Mouse (Mus musculus): Measurements from ENCODE around the gene Hcrt. TPM values are rescaled to one million over a fixed set of nuclear protein-coding genes. Genes with fewer than 3 reads are reported as not detected.

Hcrt gene
- polyA plus RNA-seq, 1 experiment from 2014 or later, result 2.5 TPM

DNA sequence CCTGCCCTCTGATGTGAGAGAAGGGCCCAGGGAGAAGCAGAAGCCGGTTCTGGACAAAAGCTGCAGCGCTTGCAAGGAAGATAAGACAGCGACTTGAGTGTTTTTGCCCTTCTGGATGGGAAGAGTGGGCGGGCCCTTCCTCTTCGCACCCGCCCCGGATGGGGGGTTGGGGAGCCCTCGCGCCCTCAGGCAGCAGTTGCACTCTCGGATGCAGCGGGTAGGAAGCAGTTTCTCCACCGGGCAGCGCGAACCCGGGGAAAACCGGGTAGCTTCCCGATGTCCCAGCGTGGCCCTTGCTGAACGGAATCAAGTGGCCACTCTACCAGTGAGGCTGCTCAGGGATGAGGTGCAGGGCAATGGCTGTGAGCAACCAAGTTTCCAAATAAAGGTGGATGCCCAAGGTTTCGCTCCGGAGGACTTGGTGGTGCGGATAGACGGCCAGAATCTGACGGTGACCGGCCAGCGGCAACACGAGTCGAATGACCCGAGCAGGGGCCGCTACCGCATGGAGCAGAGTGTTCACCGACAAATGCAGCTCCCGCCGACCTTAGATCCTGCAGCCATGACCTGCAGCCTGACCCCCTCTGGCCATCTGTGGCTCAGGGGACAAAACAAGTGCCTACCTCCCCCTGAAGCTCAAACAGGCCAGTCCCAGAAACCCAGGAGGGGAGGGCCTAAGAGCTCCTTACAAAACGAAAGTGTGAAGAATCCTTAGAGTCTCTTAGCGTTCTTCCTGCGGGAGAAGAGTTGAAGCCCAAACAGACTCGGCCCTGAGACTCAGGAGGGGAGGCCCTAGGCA lies 48.8 kb downstream of the Hcrt start, which contains the start of gene Hspb9:
Gene Hspb9 (plus strand): TSS at position 116 of the 799 bp plus-strand sequence.
- H3K4me2 ChIP-seq (ENCODE audit: low read length), result peak within 1 kb of the TSS; percentile 19; the same call in 1 of the 2 replicates
- H3K27ac ChIP-seq (ENCODE audit: low read length), result no peak within 1 kb of the TSS
- no peak for ATAC-seq
- H3K4me3 ChIP-seq (ENCODE audit: low read depth, low read length), result no peak within 1 kb of the TSS
- H3K9ac ChIP-seq (ENCODE audit: low read depth, low read length), result peak within 1 kb of the TSS; percentile 27
- H3K27me3 ChIP-seq (ENCODE audit: control insufficient read depth, insufficient read depth, low read depth, low read length), result no peaks in the 10 kb centered on the region; the same call in 1 of the 2 replicates
- peaks cover 22% of the 10 kb centered on the region for H3K36me3 ChIP-seq (ENCODE audit: control insufficient read depth, insufficient read depth, low read length)
- H3K9me3 ChIP-seq (replicated peaks; ENCODE audit: control insufficient read depth, low read length, poor library complexity, severe bottlenecking), result no peaks in the 10 kb centered on the region
- 11% methylated on average over 38 of the region's 38 CpGs for whole genome bisulfite sequencing
- peaks cover 23% of the 10 kb centered on the region for H3K4me1 ChIP-seq (ENCODE audit: control insufficient read depth, insufficient read depth, low read length)

DNA sequence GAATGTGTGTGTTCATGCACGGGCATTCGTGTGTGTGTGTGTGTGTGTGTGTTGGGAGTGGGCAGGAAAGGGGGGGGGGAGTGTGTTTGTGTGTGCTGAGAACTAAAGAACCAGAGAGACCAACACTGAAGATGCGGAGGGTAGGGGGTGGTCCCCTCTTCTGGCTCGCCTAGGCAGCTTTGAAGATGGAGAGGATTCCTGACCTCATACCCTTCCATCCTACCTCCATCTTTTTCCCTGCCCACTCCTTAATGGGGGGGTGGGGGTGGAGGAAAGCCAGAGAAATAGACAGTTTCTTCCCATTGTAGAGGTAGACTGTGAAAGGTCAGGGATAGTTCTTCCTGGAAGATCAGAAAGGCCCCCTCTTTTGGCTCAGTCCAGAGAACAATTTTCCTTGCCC lies 49.6 kb downstream of the Hcrt start:
- Histone ChIP-seq H3K27ac (ENCODE audit: low read length) (no peak overlapping the region), H3K36me3 (ENCODE audit: control insufficient read depth, insufficient read depth, low read length) (peaks cover 23% of the 10 kb centered on the region), H3K4me2 (ENCODE audit: low read length) (no peak overlapping the region), H3K4me3 (ENCODE audit: low read depth, low read length) (no peak overlapping the region), H3K4me1 (ENCODE audit: control insufficient read depth, insufficient read depth, low read length) (peaks cover 23% of the 10 kb centered on the region), H3K9me3 (replicated peaks; ENCODE audit: control insufficient read depth, low read length, poor library complexity, severe bottlenecking) (no peaks in the 10 kb centered on the region), H3K9ac (ENCODE audit: low read depth, low read length) (0 out of 2 replicates have a peak overlapping the region, but pooled peaks have one; percentile 27), H3K27me3 (ENCODE audit: control insufficient read depth, insufficient read depth, low read depth, low read length) (no peaks in the 10 kb centered on the region; the same call in 1 of the 2 replicates)
- 69% methylated on average over 4 of the region's 4 CpGs for WGBS
- no peak for ATAC-seq

DNA sequence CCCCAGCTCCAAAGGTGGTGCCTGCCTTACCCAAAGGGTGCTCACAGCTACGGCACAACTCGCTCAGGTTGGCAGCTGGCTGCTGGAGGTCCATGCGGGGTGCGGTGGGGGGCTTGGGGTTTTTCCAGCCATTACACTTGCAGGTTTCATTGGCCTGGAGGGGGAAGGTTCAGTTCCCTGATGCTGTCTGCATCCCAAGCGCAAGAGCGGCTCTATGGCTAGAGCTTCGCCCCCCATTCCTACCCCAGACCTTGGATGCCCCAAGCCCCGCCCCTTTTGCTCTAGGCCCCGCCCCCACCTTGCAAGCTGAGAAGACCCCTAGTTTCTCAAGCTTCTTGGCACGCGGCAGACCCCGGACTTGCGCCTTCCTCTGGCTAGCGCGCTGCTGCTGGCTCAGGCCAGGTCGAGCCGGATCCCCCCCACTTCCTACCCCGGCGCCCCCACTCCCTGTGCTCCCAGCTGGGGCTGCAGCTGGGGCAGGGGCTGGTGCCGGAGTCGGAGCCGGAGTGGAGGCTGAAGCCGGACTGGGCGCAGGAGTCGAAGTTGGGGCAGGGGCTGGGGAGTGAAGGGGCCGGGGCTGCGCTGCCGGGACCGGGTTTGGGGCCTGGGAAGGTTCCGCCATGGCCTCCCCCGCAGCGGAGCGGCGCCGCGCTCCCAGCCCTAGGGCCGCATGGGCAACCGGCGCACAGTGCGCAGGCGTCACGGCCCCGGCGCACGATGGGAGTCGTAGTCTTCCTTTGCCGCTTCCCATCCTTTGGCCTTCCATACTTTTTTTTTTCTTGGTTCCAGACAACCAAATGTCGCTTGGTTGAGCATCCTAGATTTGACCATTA lies 50.7 kb downstream of the Hcrt start, which contains the start of gene Kat2a:
Gene Kat2a (minus strand): TSS at position 683 of the 833 bp plus-strand sequence.
- no peaks in the 10 kb centered on the region; the same call in 1 of the 2 replicates for H3K27me3 ChIP-seq (ENCODE audit: control insufficient read depth, insufficient read depth, low read depth, low read length)
- ATAC-seq, result peak; percentile 93
- H3K9ac ChIP-seq (ENCODE audit: low read depth, low read length), result peak within 1 kb of the TSS; percentile 84
- H3K4me1 ChIP-seq (ENCODE audit: control insufficient read depth, insufficient read depth, low read length), result peaks cover 23% of the 10 kb centered on the region
- H3K4me2 ChIP-seq (ENCODE audit: low read length), result peak within 1 kb of the TSS; percentile 70
- H3K27ac ChIP-seq (ENCODE audit: low read length), result peak within 1 kb of the TSS; percentile 73
- WGBS, result 2% methylated on average over 37 of the region's 48 CpGs
- peak within 1 kb of the TSS; percentile 75 for H3K4me3 ChIP-seq (ENCODE audit: low read depth, low read length)
- peaks cover 17% of the 10 kb centered on the region for H3K36me3 ChIP-seq (ENCODE audit: control insufficient read depth, insufficient read depth, low read length)
- no peaks in the 10 kb centered on the region for H3K9me3 ChIP-seq (replicated peaks; ENCODE audit: control insufficient read depth, low read length, poor library complexity, severe bottlenecking)

Other genes with a start within 250 kb of the Hcrt start
- 218 and 229 TPM in 2 replicates for gene Acly, start 234.9 kb downstream of the Hcrt start, polyA plus RNA-seq (2015; fragmentation: Nextera tagmentation; extraction: Ambion mirVana)
- gene Ttc25, start 217.3 kb downstream of the Hcrt start, polyA plus RNA-seq (2015; fragmentation: Nextera tagmentation; extraction: Ambion mirVana), result 2.9 and 3.5 TPM in 2 replicates
- 46.5 and 57.8 TPM in 2 replicates for gene Cnp, start 188.0 kb downstream of the Hcrt start, polyA plus RNA-seq (2015; fragmentation: Nextera tagmentation; extraction: Ambion mirVana)
- 97.7 TPM in 2 replicates for gene Nkiras2, start 143.7 kb downstream of the Hcrt start, polyA plus RNA-seq (2015; fragmentation: Nextera tagmentation; extraction: Ambion mirVana)
- gene Dnajc7, start 142.8 kb downstream of the Hcrt start, polyA plus RNA-seq (2015; fragmentation: Nextera tagmentation; extraction: Ambion mirVana), result 289 and 327 TPM in 2 replicates
- 0.41 and 0.92 TPM in 2 replicates for gene Zfp385c, start 70.5 kb downstream of the Hcrt start, polyA plus RNA-seq (2015; fragmentation: Nextera tagmentation; extraction: Ambion mirVana)
- 2.8 and 2.9 TPM in 2 replicates for gene Dhx58, start 58.7 kb downstream of the Hcrt start, polyA plus RNA-seq (2015; fragmentation: Nextera tagmentation; extraction: Ambion mirVana)
- 64.9 and 65.9 TPM in 2 replicates for gene Kat2a, start 50.5 kb downstream of the Hcrt start, polyA plus RNA-seq (2015; fragmentation: Nextera tagmentation; extraction: Ambion mirVana)
- 0.34 TPM in 1 of 2 replicates, not detected in the other for gene Hspb9, start 49.1 kb downstream of the Hcrt start, polyA plus RNA-seq (2015; fragmentation: Nextera tagmentation; extraction: Ambion mirVana)
- 41.1 and 43.3 TPM in 2 replicates for gene Rab5c, start 24.7 kb downstream of the Hcrt start, polyA plus RNA-seq (2015; fragmentation: Nextera tagmentation; extraction: Ambion mirVana)
- 11.4 and 12.3 TPM in 2 replicates for gene Kcnh4, start 3.0 kb downstream of the Hcrt start, polyA plus RNA-seq (2015; fragmentation: Nextera tagmentation; extraction: Ambion mirVana)
- 6.8 and 7.5 TPM in 2 replicates for gene Ghdc, start 8.0 kb upstream of the Hcrt start, polyA plus RNA-seq (2015; fragmentation: Nextera tagmentation; extraction: Ambion mirVana)
- 17.5 and 22.9 TPM in 2 replicates for gene Stat5b, start 87.8 kb upstream of the Hcrt start, polyA plus RNA-seq (2015; fragmentation: Nextera tagmentation; extraction: Ambion mirVana)
- gene Stat5a, start 96.4 kb upstream of the Hcrt start, polyA plus RNA-seq (2015; fragmentation: Nextera tagmentation; extraction: Ambion mirVana), result 2.1 and 3.2 TPM in 2 replicates
- gene Stat3, start 176.6 kb upstream of the Hcrt start, polyA plus RNA-seq (2015; fragmentation: Nextera tagmentation; extraction: Ambion mirVana), result 37.3 and 39.0 TPM in 2 replicates
- gene Cavin1, start 208.0 kb upstream of the Hcrt start, polyA plus RNA-seq (2015; fragmentation: Nextera tagmentation; extraction: Ambion mirVana), result 40.0 TPM in 2 replicates
- 155 and 172 TPM in 2 replicates for gene Atp6v0a1, start 246.5 kb upstream of the Hcrt start, polyA plus RNA-seq (2015; fragmentation: Nextera tagmentation; extraction: Ambion mirVana)

Data from midbrain, embryonic 16.5 days (tissue).